In the genomic region with DNA sequence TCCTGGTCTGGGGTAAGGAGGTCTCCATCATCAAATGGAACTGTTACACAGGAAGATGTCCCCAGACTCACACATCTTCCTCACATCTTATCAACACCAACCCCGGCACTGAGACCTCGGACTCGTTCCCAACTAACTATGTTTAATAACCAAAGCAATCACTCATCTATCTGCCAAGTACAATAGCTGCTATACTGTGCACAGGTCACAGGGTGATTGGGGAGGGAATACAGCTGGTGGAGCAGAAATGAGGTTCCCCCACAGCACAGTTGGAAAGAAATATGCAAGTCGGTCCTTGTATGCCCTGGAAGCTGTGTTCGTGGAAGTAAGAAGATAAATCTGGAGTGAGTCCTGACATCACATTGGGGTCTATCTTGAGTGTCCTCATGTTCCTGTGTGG, we compare ENCODE assay signal across 26 mouse cellular contexts.
A peak's percentile ranks its signal among the peaks of the same experiment; 100 is the strongest.
DNase-seq lines count a peak whose midpoint lies in the region; ATAC-seq and TF ChIP-seq lines count a peak whose summit lies in the region.
"Had no signal": no experiment of that assay in that cellular context is flagged by ENCODE, and none has a peak within 500 bp of the region (broad histone marks: within the 10 kb centered on the region; RNA-seq: fewer than 3 reads in every experiment).

No protein-coding gene starts in this region.

- no peak overlapping the region for H3K4me3 ChIP-seq in kidney, embryonic 16.5 days (ENCODE audit: low read length)
- H3K4me3 ChIP-seq in lung, postnatal 0 days (ENCODE audit: low read depth, low read length), result no peak overlapping the region
- H3K4me3 ChIP-seq: embryonic facial prominence, embryonic 12.5 days; embryonic facial prominence, embryonic 15.5 days; gastrocnemius, adult 2 months; heart, embryonic 12.5 days; heart, embryonic 15.5 days; hindbrain, embryonic 10.5 days had no signal

- no peaks in the 10 kb centered on the region for H3K9me3 ChIP-seq in kidney, embryonic 16.5 days (ENCODE audit: low read length)
- no peaks in the 10 kb centered on the region for H3K9me3 ChIP-seq in lung, postnatal 0 days (ENCODE audit: low read length)
- H3K9me3 ChIP-seq: embryonic facial prominence, embryonic 12.5 days; embryonic facial prominence, embryonic 15.5 days; heart, embryonic 12.5 days; heart, embryonic 15.5 days; hindbrain, embryonic 10.5 days had no signal

- no peak overlapping the region for H3K4me2 ChIP-seq in kidney, embryonic 16.5 days (replicated peaks; ENCODE audit: low read depth, low read length)
- H3K4me2 ChIP-seq in lung, postnatal 0 days (replicated peaks; ENCODE audit: low read depth, low read length), result no peak overlapping the region
- H3K4me2 ChIP-seq: embryonic facial prominence, embryonic 12.5 days; embryonic facial prominence, embryonic 15.5 days; heart, embryonic 12.5 days; heart, embryonic 15.5 days had no signal

- no peaks in the 10 kb centered on the region for H3K36me3 ChIP-seq in kidney, embryonic 16.5 days (ENCODE audit: insufficient read depth, low read length)
- H3K36me3 ChIP-seq in lung, postnatal 0 days (ENCODE audit: insufficient read depth, low read length), result no peaks in the 10 kb centered on the region
- H3K36me3 ChIP-seq: embryonic facial prominence, embryonic 12.5 days; embryonic facial prominence, embryonic 15.5 days; heart, embryonic 12.5 days; heart, embryonic 15.5 days; hindbrain, embryonic 10.5 days had no signal

- TF ChIP-seq EP300 in lung, postnatal 0 days (IDR thresholded peaks at IDR 0.05), result no peak

- WGBS in kidney, embryonic 16.5 days, result 22% methylated on average over 5 of the region's 5 CpGs
- 36% methylated on average over 5 of the region's 5 CpGs for WGBS in lung, postnatal 0 days

- 0 out of 2 replicates have a peak, but pooled peaks cover 8% of the 10 kb centered on the region for H3K27me3 ChIP-seq in kidney, embryonic 16.5 days (ENCODE audit: insufficient read depth, low read length)
- H3K27me3 ChIP-seq in lung, postnatal 0 days (replicated peaks; ENCODE audit: insufficient read depth, low read length), result no peaks in the 10 kb centered on the region
- H3K27me3 ChIP-seq: embryonic facial prominence, embryonic 12.5 days; embryonic facial prominence, embryonic 15.5 days; heart, embryonic 12.5 days; heart, embryonic 15.5 days had no signal

- DNase-seq in kidney, postnatal 25 days, result no peak
- peak; percentile 53 to 57 for DNase-seq in kidney, postnatal 4 days
- DNase-seq in kidney, postnatal 36 days, result no peak
- DNase-seq in lung, postnatal 0 days (ENCODE audit: low spot score), result peak; percentile 11
- DNase-seq in lung, postnatal 14 days, result no peak
- DNase-seq in mesoderm, embryonic 11.5 days (ENCODE audit: low read depth, low spot score), result peak; percentile 28
- no peak for DNase-seq in gastrocnemius, postnatal 10 days
- DNase-seq: adrenal gland, adult 2 months; adrenal gland, postnatal 14 days; cerebellum, adult 11 months; cerebellum, adult 2 months; cerebellum, adult 9-11 months; cerebellum, postnatal 25 days; forebrain, postnatal 0 days; gastrocnemius, adult 2 months; gastrocnemius, postnatal 25 days; heart, adult 18-20 months; heart, postnatal 36 days had no signal

- ATAC-seq in kidney, embryonic 16.5 days (ENCODE audit: low FRiP score, low TSS enrichment), result peak; percentile 80
- no peak for ATAC-seq in lung, postnatal 0 days
- ATAC-seq: CD4-positive, CD25-positive, alpha-beta regulatory T cell, adult 4 months; forebrain, embryonic 14.5 days; forebrain, postnatal 0 days had no signal

- no peak for TF ChIP-seq CTCF in lung, postnatal 0 days (IDR thresholded peaks at IDR 0.05)

- H3K9ac ChIP-seq in kidney, embryonic 16.5 days (replicated peaks; ENCODE audit: low read length), result no peak overlapping the region
- no peak overlapping the region for H3K9ac ChIP-seq in lung, postnatal 0 days (replicated peaks; ENCODE audit: low read depth)
- H3K9ac ChIP-seq: embryonic facial prominence, embryonic 12.5 days; embryonic facial prominence, embryonic 15.5 days; forebrain, postnatal 0 days; heart, embryonic 12.5 days; heart, embryonic 15.5 days had no signal

- H3K4me1 ChIP-seq in kidney, embryonic 16.5 days (ENCODE audit: insufficient read depth, low read length), result peaks cover 10% of the 10 kb centered on the region; the same call in 1 of the 2 replicates
- H3K4me1 ChIP-seq in lung, postnatal 0 days (ENCODE audit: insufficient read depth, low read depth, low read length), result no peaks in the 10 kb centered on the region
- H3K4me1 ChIP-seq: embryonic facial prominence, embryonic 15.5 days; heart, embryonic 12.5 days; heart, embryonic 15.5 days had no signal

- H3K27ac ChIP-seq in kidney, embryonic 16.5 days (ENCODE audit: low read length), result no peak overlapping the region
- H3K27ac ChIP-seq in lung, postnatal 0 days (ENCODE audit: low read length), result no peak overlapping the region
- H3K27ac ChIP-seq: embryonic facial prominence, embryonic 12.5 days; embryonic facial prominence, embryonic 15.5 days; gastrocnemius, adult 2 months; heart, embryonic 15.5 days; hindbrain, embryonic 10.5 days had no signal

Comparison
In these comparisons a context has a peak if more than half of its experiments do, and no peak if none do; other contexts are left out.
1. DNase-seq: peak in kidney, postnatal 4 days (2 of 2), lung, postnatal 0 days (single experiment) and mesoderm, embryonic 11.5 days (single experiment); none in kidney, postnatal 25 days (0 of 2), kidney, postnatal 36 days (0 of 2), lung, postnatal 14 days (single experiment) and gastrocnemius, postnatal 10 days (single experiment).